Mouse (Mus musculus) hindbrain, embryonic 13.5 days (tissue): ENCODE measurements around the gene Grin1. TPM values are rescaled to one million over a fixed set of nuclear protein-coding genes. Genes with fewer than 3 reads are reported as not detected.

Experiments used
- ATAC-seq: fragments of 200-750 bp; cut with Nextera tagmentation; 2 replicates; pipeline ENCODE4 v1.8.0; 2017; ENCODE audit warnings: moderate TSS enrichment; ENCODE audit not compliant: low FRiP score
- H3K27ac ChIP-seq: fragments of 300-500 bp; sonication (generic); 2 replicates; pipeline ENCODE4 v1.5.1; 2015; ENCODE audit warnings: inconsistent platforms, mild to moderate bottlenecking, moderate library complexity
- H3K27me3 ChIP-seq: fragments of 300-500 bp; sonication (generic); 2 replicates; pipeline ENCODE4 v1.6.1; 2015; ENCODE audit warnings: mild to moderate bottlenecking, inconsistent platforms
- H3K36me3 ChIP-seq: fragments of 300-500 bp; sonication (generic); 2 replicates; pipeline ENCODE4 v1.6.1; 2015; ENCODE audit warnings: mild to moderate bottlenecking, inconsistent platforms
- H3K4me1 ChIP-seq: fragments of 300-500 bp; sonication (generic); replicated peaks from 2 replicates; pipeline ENCODE4 v1.6.1; 2015; ENCODE audit warnings: inconsistent platforms
- H3K4me2 ChIP-seq: fragments of 300-500 bp; sonication (generic); 2 replicates; pipeline ENCODE4 v1.6.1; 2015; ENCODE audit warnings: inconsistent platforms, mild to moderate bottlenecking, moderate library complexity
- H3K4me3 ChIP-seq: fragments of 300-500 bp; sonication (generic); 2 replicates; pipeline ENCODE4 v1.5.1; 2015; ENCODE audit warnings: mild to moderate bottlenecking, inconsistent platforms
- H3K9ac ChIP-seq: fragments of 300-500 bp; sonication (generic); 2 replicates; pipeline ENCODE4 v1.6.1; 2015; ENCODE audit warnings: mild to moderate bottlenecking, inconsistent platforms
- H3K9me3 ChIP-seq: fragments of 300-500 bp; sonication (generic); 2 replicates; pipeline ENCODE4 v1.6.1; 2016; ENCODE audit warnings: inconsistent platforms
- WGBS: fragments of 180-500 bp; shearing (Covaris S2); methylation state at CpG from one replicate; pipeline ENCODE4 v1.1.7; 2015; 5-methylcytosine and 5-hydroxymethylcytosine counted together
- polyA plus RNA-seq: library from polyadenylated mRNA; unstranded; fragments of >200 nt; fragmentation: Nextera tagmentation; extraction: Ambion mirVana; gene quantifications from 2 replicates; pipeline ENCODE4 v1.2.1, GENCODE M21; 2015

Gene Grin1
- polyA plus RNA-seq, 1 experiment from 2014 or later: 22.5 TPM

GRCm38 (mm10) chr2:25290101-25290815 is 28.7 kb downstream of the Grin1 start:
- peak overlapping the region; percentile 29 for H3K4me3 ChIP-seq
- WGBS: 2% methylated on average over 54 of the region's 54 CpGs
- H3K27me3 ChIP-seq: peaks cover 87% of the 10 kb centered on the region
- H3K9me3 ChIP-seq: no peaks in the 10 kb centered on the region
- 0 out of 2 replicates have a peak, but pooled peaks have one; percentile 25 for ATAC-seq
- peak overlapping the region; percentile 51 for H3K9ac ChIP-seq
- H3K27ac ChIP-seq: no peak overlapping the region
- peak overlapping the region; percentile 52 for H3K4me2 ChIP-seq
- peaks cover 42% of the 10 kb centered on the region for H3K4me1 ChIP-seq
- H3K36me3 ChIP-seq: peaks cover 24% of the 10 kb centered on the region

- Histone ChIP-seq H3K9me3 (no peaks in the 10 kb centered on the region), H3K9ac (peak within 1 kb of the TSS; percentile 51), H3K27me3 (peaks cover 81% of the 10 kb centered on the region), H3K36me3 (peaks cover 24% of the 10 kb centered on the region), H3K27ac (no peak within 1 kb of the TSS), H3K4me3 (peak within 1 kb of the TSS; percentile 29), H3K4me2 (peak within 1 kb of the TSS; percentile 52), H3K4me1 (peaks cover 42% of the 10 kb centered on the region)
- ATAC-seq: no peak
- WGBS: 7% methylated on average over 11 of the region's 11 CpGs
Measured at GRCm38 (mm10) chr2:25289651-25290050, 29.3 kb downstream of the Grin1 start, which contains the start of gene Lrrc26. Lrrc26 (plus strand) TSS chr2:25289915.

GRCm38 (mm10) chr2:25288734-25289345 is 30.1 kb downstream of the Grin1 start:
- WGBS: 87% methylated on average over 7 of the region's 7 CpGs
- H3K27ac ChIP-seq: no peak overlapping the region
- H3K4me1 ChIP-seq: peaks cover 42% of the 10 kb centered on the region
- no peak overlapping the region for H3K4me3 ChIP-seq
- H3K36me3 ChIP-seq: peaks cover 30% of the 10 kb centered on the region
- H3K9me3 ChIP-seq: no peaks in the 10 kb centered on the region
- ATAC-seq: no peak
- H3K4me2 ChIP-seq: no peak overlapping the region
- peaks cover 73% of the 10 kb centered on the region for H3K27me3 ChIP-seq
- H3K9ac ChIP-seq: no peak overlapping the region

DNA sequence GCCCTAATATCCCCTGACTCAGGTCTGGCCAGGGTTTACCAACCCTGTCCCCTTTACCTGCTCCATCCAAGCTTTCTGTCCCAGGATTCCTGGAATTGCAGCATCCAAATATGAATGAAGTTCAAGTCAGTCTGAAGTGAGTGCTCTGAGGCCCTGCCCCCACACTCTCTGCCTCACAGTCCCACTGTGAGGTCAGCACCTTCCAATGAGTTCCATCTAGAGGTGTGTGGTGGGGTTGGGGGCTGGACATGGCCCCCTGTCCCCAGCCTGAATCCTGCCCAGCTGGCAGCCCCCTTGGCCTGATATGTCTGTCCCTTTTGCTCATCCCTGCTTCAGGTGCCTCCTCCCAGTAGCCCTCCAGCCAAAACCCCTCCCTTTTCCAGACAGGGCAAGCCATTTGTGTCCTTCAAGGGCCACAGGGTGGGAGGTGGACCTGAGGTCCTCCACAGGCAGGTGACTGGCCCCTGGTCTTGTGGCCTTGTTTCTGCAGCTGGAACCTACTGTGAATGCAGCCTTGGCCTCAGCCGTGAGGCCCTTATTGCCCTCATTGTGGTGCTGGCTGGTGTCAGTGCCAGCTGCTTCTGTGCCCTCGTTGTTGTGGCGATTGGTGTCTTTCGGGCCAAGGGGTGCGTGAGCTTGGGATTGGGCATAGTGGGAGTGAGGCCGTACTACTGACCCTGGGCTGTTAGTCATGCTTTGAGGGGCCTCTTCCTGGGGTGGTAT is 30.9 kb downstream of the Grin1 start, which contains the start of gene Tmem210:
Gene Tmem210 (plus strand): TSS at position 219 of the 723 bp plus-strand sequence.
- H3K9ac ChIP-seq: 0 out of 2 replicates have a peak within 1 kb of the TSS, but pooled peaks have one; percentile 13
- H3K27ac ChIP-seq: no peak within 1 kb of the TSS
- no peak for ATAC-seq
- H3K4me1 ChIP-seq: peaks cover 42% of the 10 kb centered on the region
- H3K4me3 ChIP-seq: no peak within 1 kb of the TSS
- peaks cover 65% of the 10 kb centered on the region for H3K27me3 ChIP-seq
- H3K9me3 ChIP-seq: no peaks in the 10 kb centered on the region
- 87% methylated on average over 6 of the region's 6 CpGs for WGBS
- no peak within 1 kb of the TSS for H3K4me2 ChIP-seq
- peaks cover 36% of the 10 kb centered on the region for H3K36me3 ChIP-seq

- Histone ChIP-seq H3K9ac (peak overlapping the region; percentile 13; the same call in 1 of the 2 replicates), H3K4me2 (no peak overlapping the region), H3K9me3 (no peaks in the 10 kb centered on the region), H3K4me3 (no peak overlapping the region), H3K36me3 (peaks cover 47% of the 10 kb centered on the region), H3K27ac (no peak overlapping the region), H3K27me3 (peaks cover 55% of the 10 kb centered on the region), H3K4me1 (peaks cover 35% of the 10 kb centered on the region)
- 52% methylated on average over 7 of the region's 7 CpGs for WGBS
- no peak for ATAC-seq
Measured at GRCm38 (mm10) chr2:25286837-25287636, 31.9 kb downstream of the Grin1 start.

DNA sequence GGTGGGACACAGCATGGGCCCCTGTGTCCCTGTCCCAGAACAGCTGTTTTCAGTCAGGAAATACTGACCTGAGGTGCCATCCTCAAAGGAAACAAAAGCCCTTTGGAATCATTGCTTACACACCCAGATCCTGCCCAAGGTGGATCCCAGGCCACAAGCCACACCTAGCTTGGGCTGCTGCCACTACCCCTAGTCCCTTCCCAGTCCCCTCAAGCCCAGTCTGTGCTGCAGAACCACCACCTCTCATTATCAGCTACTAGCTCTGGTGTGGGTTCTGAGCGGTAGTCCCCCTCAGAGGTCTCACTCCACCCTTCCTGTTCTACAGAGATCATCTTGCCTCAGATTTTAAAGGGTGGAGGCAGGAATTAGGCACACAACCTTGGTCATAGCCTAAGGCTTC is 32.7 kb downstream of the Grin1 start:
- Histone ChIP-seq H3K4me3 (no peak overlapping the region), H3K36me3 (peaks cover 52% of the 10 kb centered on the region), H3K27ac (no peak overlapping the region), H3K27me3 (peaks cover 47% of the 10 kb centered on the region), H3K9me3 (no peaks in the 10 kb centered on the region), H3K9ac (no peak overlapping the region; the same call in 1 of the 2 replicates), H3K4me1 (peaks cover 28% of the 10 kb centered on the region), H3K4me2 (no peak overlapping the region)
- WGBS: 97% methylated on average over 1 of the region's 1 CpGs
- ATAC-seq: no peak

DNA sequence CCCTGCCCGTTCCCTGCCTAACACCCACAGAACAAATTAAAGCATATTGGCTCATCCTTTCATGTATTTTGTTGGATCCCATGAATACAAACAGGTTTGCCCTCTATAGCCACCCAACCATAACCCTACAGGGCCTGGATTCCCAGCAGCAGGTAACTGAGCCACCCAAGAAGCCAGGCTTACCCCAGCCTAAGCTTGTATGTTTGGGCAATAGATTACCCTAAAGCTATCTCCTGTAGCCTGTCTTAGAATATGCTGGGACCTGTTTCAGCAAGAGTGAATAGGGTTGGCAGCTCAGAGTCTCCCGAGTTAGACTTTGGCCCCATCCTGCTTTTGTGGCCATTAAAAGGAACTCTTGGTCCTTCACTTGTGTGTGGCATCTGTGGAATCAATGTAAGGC is 33.4 kb downstream of the Grin1 start:
- no peak overlapping the region for H3K9ac ChIP-seq
- peaks cover 59% of the 10 kb centered on the region for H3K36me3 ChIP-seq
- H3K9me3 ChIP-seq: no peaks in the 10 kb centered on the region
- WGBS: 96% methylated on average over 2 of the region's 2 CpGs
- H3K4me2 ChIP-seq: no peak overlapping the region
- H3K27ac ChIP-seq: no peak overlapping the region
- H3K4me1 ChIP-seq: peaks cover 21% of the 10 kb centered on the region
- ATAC-seq: no peak
- peaks cover 40% of the 10 kb centered on the region for H3K27me3 ChIP-seq
- H3K4me3 ChIP-seq: no peak overlapping the region

GRCm38 (mm10) chr2:25278928-25279882 is 39.8 kb downstream of the Grin1 start:
- H3K27ac ChIP-seq: no peak overlapping the region
- H3K4me1 ChIP-seq: peaks cover 7% of the 10 kb centered on the region
- H3K27me3 ChIP-seq: no peaks in the 10 kb centered on the region
- WGBS: 66% methylated on average over 13 of the region's 13 CpGs
- no peaks in the 10 kb centered on the region for H3K9me3 ChIP-seq
- no peak overlapping the region for H3K4me2 ChIP-seq
- H3K9ac ChIP-seq: no peak overlapping the region
- H3K4me3 ChIP-seq: no peak overlapping the region
- no peak for ATAC-seq
- peaks cover 96% of the 10 kb centered on the region for H3K36me3 ChIP-seq

DNA sequence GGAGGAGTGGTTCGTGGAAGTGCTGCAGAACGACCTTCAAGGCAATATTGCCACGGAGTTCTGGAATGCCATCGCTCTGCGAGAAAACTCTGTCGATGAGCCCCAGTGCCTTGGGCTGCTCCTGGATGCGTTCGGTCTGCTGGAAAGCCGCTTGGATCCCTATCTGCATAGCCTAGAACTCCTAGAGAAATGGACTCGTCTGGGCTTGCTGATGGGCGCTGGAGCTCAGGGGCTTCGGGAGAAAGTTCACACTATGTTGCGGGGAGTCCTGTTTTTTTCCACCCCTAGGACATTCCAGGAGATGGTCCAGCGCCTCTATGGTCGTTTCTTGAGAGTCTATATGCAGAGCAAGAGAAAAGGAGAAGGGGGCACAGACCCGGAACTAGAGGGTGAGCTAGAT is 46.0 kb downstream of the Grin1 start:
- Histone ChIP-seq H3K4me1 (peaks cover 42% of the 10 kb centered on the region), H3K4me3 (peak overlapping the region; percentile 95), H3K27me3 (no peaks in the 10 kb centered on the region), H3K27ac (peak overlapping the region; percentile 62; the same call in 1 of the 2 replicates), H3K36me3 (peaks cover 77% of the 10 kb centered on the region), H3K4me2 (peak overlapping the region; percentile 97), H3K9me3 (no peaks in the 10 kb centered on the region), H3K9ac (peak overlapping the region; percentile 92)
- no peak for ATAC-seq
- 39% methylated on average over 16 of the region's 16 CpGs for WGBS

GRCm38 (mm10) chr2:25272515-25272914 is 46.5 kb downstream of the Grin1 start:
- 1% methylated on average over 21 of the region's 29 CpGs for WGBS
- Histone ChIP-seq H3K4me1 (peaks cover 47% of the 10 kb centered on the region), H3K36me3 (peaks cover 74% of the 10 kb centered on the region), H3K9me3 (no peaks in the 10 kb centered on the region), H3K9ac (peak overlapping the region; percentile 92), H3K27ac (peak overlapping the region; percentile 62; the same call in 1 of the 2 replicates), H3K27me3 (no peaks in the 10 kb centered on the region), H3K4me2 (peak overlapping the region; percentile 97), H3K4me3 (peak overlapping the region; percentile 95)
- peak; percentile 61 for ATAC-seq
